Mouse (Mus musculus) layer of hippocampus, adult 18-20 months (tissue): Measurements from ENCODE around the gene Fbxl14. TPM values are rescaled to one million over a fixed set of nuclear protein-coding genes. Genes with fewer than 3 reads are reported as not detected.

Source experiments
- total RNA-seq, 2 experiments: library from RNA; stranded (reverse); gene quantifications; 2 replicates each; pipeline ENCODE4 v1.2.3; 2021

Gene Fbxl14
- total RNA-seq, 2 experiments from 2014 or later: 38.6 to 40.1 TPM

Other genes starting within 250 kb of the Fbxl14 start
- gene Cacna2d4, start 243.1 kb upstream of the Fbxl14 start, total RNA-seq: 1 to 10 TPM in 1 of 2 experiments, under 1 TPM in 1; 0.52 to 1.0 TPM
- 10 to 100 TPM; 44.3 to 47.4 TPM for gene Lrtm2, start 148.9 kb upstream of the Fbxl14 start, total RNA-seq
- gene Adipor2, start 62.0 kb upstream of the Fbxl14 start, total RNA-seq: 10 to 100 TPM; 47.1 to 50.6 TPM
- 1 to 10 TPM; 2.6 to 2.9 TPM for gene Wnt5b, start 64.7 kb downstream of the Fbxl14 start, total RNA-seq